Mouse (Mus musculus) kidney, postnatal 10 days (tissue): ENCODE measurements at regions not wholly inside any gene's neighbourhood (a gene's known extent, or its start where the extent isn't known, plus 50 kb on each side); places are given as distances from the start of the nearest gene placed in this dataset.

Experiments used
- DNase-seq: peaks from one replicate; pipeline ENCODE4 v3.0.0; 2021; ENCODE audit warnings: mixed read lengths

- no peak for DNase-seq
Measured at GRCm38 (mm10) chr2:116181861-116182260, 116.2 kb upstream of the Meis2 start.

GRCm38 (mm10) chr2:116177155-116177554, 111.5 kb upstream of the Meis2 start:
- DNase-seq: no peak

DNA sequence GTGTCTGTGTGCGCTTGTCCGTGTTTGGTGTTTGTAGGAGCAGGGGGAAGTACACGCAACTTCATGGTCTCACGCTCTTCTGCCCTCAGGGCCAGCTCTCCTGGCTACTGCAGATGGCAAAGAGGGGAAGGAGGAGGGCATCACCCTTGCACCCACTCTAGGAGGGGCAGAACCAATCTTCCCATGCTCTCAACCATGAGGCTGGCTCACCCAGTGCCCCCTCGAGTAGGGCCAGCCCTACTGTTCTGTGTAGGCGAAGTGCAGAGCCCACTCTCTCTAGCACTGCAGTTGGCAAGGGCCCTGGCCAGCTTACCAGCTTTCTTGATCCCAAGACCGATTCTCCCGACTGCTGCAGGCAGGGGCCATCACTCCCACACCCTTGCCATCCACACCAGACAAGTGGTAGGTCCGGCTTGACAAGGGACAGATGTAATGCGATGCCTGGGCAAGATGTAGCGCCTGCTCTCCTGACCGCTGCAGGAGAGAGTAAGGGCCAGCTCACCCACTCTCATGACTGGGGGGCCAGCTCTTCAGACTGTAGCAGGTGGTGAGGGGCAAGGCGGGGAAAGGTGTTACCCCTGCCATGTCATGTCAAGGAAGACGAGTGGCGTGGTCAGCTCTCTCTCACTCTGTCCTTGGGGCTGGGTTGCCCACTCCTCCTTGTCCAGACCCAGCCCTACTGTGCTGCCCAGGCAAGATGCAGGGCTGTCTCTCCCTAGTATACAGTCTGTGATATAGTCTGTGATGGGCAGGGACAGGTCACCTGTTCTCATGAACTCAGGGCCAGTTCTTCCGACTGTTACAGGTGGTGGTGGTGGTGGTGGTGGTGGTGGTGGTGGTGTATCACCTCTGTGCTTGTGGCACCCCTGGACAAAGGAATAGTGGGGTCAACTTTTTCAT, 100.5 kb upstream of the Meis2 start:
- no peak for DNase-seq
